Mouse (Mus musculus) heart, embryonic 13.5 days (tissue): ENCODE measurements at regions not wholly inside any gene's neighbourhood (a gene's known extent, or its start where the extent isn't known, plus 50 kb on each side); places are given as distances from the start of the nearest gene placed in this dataset.

Experiments used
- ATAC-seq: fragments of 200-750 bp; cut with Nextera tagmentation; 2 replicates; pipeline ENCODE4 v1.8.0; 2017; ENCODE audit warnings: moderate TSS enrichment; ENCODE audit not compliant: insufficient number of reproducible peaks, low FRiP score, low TSS enrichment; ENCODE audit errors: extremely low read depth
- H3K27ac ChIP-seq: fragments of 300-500 bp; sonication (generic); replicated peaks from 2 replicates; pipeline ENCODE4 v1.5.1; 2015; ENCODE audit warnings: moderate library complexity, mild to moderate bottlenecking, inconsistent platforms
- H3K27me3 ChIP-seq: fragments of 300-500 bp; sonication (generic); replicated peaks from 2 replicates; pipeline ENCODE4 v1.6.1; 2015; ENCODE audit warnings: mild to moderate bottlenecking, inconsistent platforms
- H3K36me3 ChIP-seq: fragments of 300-500 bp; sonication (generic); 2 replicates; pipeline ENCODE4 v1.6.1; 2015; ENCODE audit warnings: mild to moderate bottlenecking, inconsistent platforms
- H3K4me1 ChIP-seq: fragments of 300-500 bp; sonication (generic); 2 replicates; pipeline ENCODE4 v1.6.1; 2015; ENCODE audit warnings: inconsistent platforms
- H3K4me2 ChIP-seq: fragments of 300-500 bp; sonication (generic); 2 replicates; pipeline ENCODE4 v1.6.1; 2015; ENCODE audit warnings: inconsistent platforms, mild to moderate bottlenecking, moderate library complexity
- H3K4me3 ChIP-seq: fragments of 300-500 bp; sonication (generic); 2 replicates; pipeline ENCODE4 v1.5.1; 2015; ENCODE audit warnings: moderate library complexity, mild to moderate bottlenecking, inconsistent platforms
- H3K9ac ChIP-seq: fragments of 300-500 bp; sonication (generic); 2 replicates; pipeline ENCODE4 v1.6.1; 2015; ENCODE audit warnings: inconsistent platforms, mild to moderate bottlenecking, moderate library complexity
- H3K9me3 ChIP-seq: fragments of 300-500 bp; sonication (generic); 2 replicates; pipeline ENCODE4 v1.6.1; 2016; ENCODE audit warnings: inconsistent platforms
- WGBS: fragments of 180-500 bp; shearing (Covaris S2); methylation state at CpG from one replicate; pipeline ENCODE4 v1.1.7; 2015; ENCODE audit warnings: mixed read lengths; 5-methylcytosine and 5-hydroxymethylcytosine counted together

GRCm38 (mm10) chr1:166847233-166847632, 154.0 kb upstream of the Fam78b start:
- peaks cover 12% of the 10 kb centered on the region for H3K4me1 ChIP-seq

GRCm38 (mm10) chr1:166848015-166848535, 153.1 kb upstream of the Fam78b start:
- no peak; the same call in 1 of the 2 replicates for ATAC-seq

More at GRCm38 (mm10) chr1:166847233-166847632, 154.0 kb upstream of the Fam78b start:
- no peak for ATAC-seq
- no peaks in the 10 kb centered on the region for H3K36me3 ChIP-seq
- H3K4me3 ChIP-seq = no peak overlapping the region
- 78% methylated on average over 6 of the region's 6 CpGs for WGBS
- no peaks in the 10 kb centered on the region for H3K27me3 ChIP-seq
- no peak overlapping the region for H3K27ac ChIP-seq
- no peak overlapping the region for H3K9ac ChIP-seq
- H3K4me2 ChIP-seq = no peak overlapping the region
- H3K9me3 ChIP-seq = no peaks in the 10 kb centered on the region

DNA sequence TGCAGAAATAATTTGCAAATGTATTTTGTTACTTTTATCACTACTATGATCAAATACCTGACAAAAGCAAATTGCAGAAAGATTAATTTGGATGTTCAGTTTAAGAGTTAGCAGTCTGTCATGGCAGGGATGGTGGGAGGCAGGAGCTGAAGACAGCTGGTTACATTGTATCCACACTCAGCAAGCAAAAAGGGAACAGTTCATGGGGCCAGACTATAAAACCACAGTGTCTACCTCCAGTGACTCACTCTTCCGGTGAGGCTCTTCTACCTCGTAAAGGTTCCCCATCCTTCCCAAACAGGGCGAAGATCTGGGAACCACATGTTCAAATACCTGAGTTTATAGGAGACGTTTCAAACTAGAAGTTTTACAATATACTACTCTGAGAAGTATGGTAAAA, 145.2 kb upstream of the Fam78b start:
- no peak overlapping the region for H3K4me2 ChIP-seq
- ATAC-seq = no peak

More at GRCm38 (mm10) chr1:166848015-166848535, 153.1 kb upstream of the Fam78b start:
- Histone ChIP-seq H3K9ac (no peak overlapping the region), H3K4me1 (peaks cover 9% of the 10 kb centered on the region), H3K4me3 (no peak overlapping the region), H3K27ac (no peak overlapping the region), H3K27me3 (no peaks in the 10 kb centered on the region), H3K36me3 (no peaks in the 10 kb centered on the region), H3K4me2 (no peak overlapping the region), H3K9me3 (no peaks in the 10 kb centered on the region)
- 39% methylated on average over 4 of the region's 4 CpGs for WGBS

GRCm38 (mm10) chr1:166866256-166866655, 135.0 kb upstream of the Fam78b start:
- 61% methylated on average over 7 of the region's 7 CpGs for WGBS
- H3K9ac ChIP-seq = no peak overlapping the region
- H3K4me2 ChIP-seq = no peak overlapping the region
- H3K36me3 ChIP-seq = no peaks in the 10 kb centered on the region
- no peak overlapping the region for H3K27ac ChIP-seq
- no peaks in the 10 kb centered on the region for H3K9me3 ChIP-seq
- H3K4me1 ChIP-seq = no peaks in the 10 kb centered on the region
- ATAC-seq = no peak
- no peak overlapping the region for H3K4me3 ChIP-seq
- H3K27me3 ChIP-seq = no peaks in the 10 kb centered on the region

More for the DNA sequence above, 145.2 kb upstream of the Fam78b start:
- no peaks in the 10 kb centered on the region for H3K36me3 ChIP-seq
- H3K27ac ChIP-seq = no peak overlapping the region
- no peak overlapping the region for H3K9ac ChIP-seq
- no peak overlapping the region for H3K4me3 ChIP-seq
- H3K27me3 ChIP-seq = no peaks in the 10 kb centered on the region
- WGBS = 82% methylated on average over 4 of the region's 4 CpGs
- no peaks in the 10 kb centered on the region for H3K4me1 ChIP-seq
- no peaks in the 10 kb centered on the region for H3K9me3 ChIP-seq

DNA sequence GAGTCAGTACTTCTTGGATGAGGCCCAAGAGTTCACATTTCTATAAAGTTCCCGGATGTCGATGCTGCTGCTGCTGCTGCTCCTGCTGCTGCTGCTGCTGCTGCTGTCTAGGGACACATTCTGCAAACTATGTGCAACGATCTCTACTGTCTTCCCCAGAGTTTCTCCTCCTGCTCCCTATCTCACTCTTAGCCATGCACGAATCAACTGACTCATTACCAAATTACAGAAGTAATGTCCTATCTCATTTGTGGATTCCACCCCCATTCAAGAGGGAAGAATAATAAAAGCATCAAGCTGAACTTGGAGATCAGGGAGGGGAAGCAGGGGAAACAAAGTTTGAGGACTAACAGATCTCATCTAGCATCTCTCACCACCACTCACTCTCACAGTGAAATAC, 130.0 kb upstream of the Fam78b start:
- Histone ChIP-seq H3K36me3 (no peaks in the 10 kb centered on the region), H3K4me2 (no peak overlapping the region), H3K4me1 (no peaks in the 10 kb centered on the region), H3K9me3 (no peaks in the 10 kb centered on the region), H3K27ac (no peak overlapping the region), H3K4me3 (no peak overlapping the region), H3K27me3 (no peaks in the 10 kb centered on the region), H3K9ac (no peak overlapping the region)
- ATAC-seq = no peak
- WGBS = 70% methylated on average over 4 of the region's 4 CpGs

DNA sequence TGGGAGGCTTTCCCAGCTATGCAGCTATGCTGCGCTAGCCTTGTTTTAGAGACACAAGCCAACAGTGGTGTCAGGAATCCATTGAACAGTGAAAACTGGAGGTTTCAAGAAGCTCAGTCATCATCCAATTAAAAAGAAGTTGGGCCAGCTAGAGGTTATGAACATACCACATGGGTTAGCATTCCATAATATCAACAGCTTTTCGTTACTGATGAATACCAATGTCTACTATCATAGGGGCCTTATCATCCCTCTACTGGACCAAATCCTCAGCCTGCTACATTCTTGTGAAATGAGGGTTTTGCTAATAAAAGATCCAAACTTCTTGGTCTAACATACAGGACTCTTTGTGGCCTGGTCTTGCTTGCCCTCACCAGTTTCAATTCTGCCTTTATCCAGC, 124.8 kb upstream of the Fam78b start:
- WGBS = 64% methylated on average over 2 of the region's 2 CpGs
- H3K27me3 ChIP-seq = no peaks in the 10 kb centered on the region
- H3K9ac ChIP-seq = no peak overlapping the region
- no peaks in the 10 kb centered on the region for H3K9me3 ChIP-seq
- no peaks in the 10 kb centered on the region for H3K36me3 ChIP-seq
- no peak overlapping the region for H3K4me3 ChIP-seq
- no peak overlapping the region for H3K4me2 ChIP-seq
- H3K27ac ChIP-seq = no peak overlapping the region
- no peaks in the 10 kb centered on the region for H3K4me1 ChIP-seq
- no peak for ATAC-seq

DNA sequence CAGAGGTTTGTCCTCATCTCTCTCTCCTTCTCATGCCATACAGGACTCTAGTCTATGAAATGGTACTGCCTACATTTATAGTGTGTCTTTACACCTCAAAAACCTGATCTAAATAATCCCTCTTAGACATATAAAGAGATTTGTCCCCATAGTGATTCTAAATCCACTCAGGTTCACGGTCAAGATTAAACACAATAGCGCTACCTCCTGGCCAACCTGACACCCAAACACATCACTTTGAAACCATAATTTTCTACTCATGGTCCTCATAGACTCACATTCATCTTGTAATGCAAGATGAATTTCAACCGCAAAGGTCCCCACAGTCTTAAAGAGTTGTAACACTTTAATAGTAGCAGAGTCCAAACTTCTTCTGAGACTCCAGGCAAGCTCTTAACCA, 118.0 kb upstream of the Fam78b start:
- H3K4me2 ChIP-seq = no peak overlapping the region
- no peaks in the 10 kb centered on the region for H3K36me3 ChIP-seq
- H3K9me3 ChIP-seq = no peaks in the 10 kb centered on the region
- 72% methylated on average over 3 of the region's 3 CpGs for WGBS
- no peak overlapping the region for H3K27ac ChIP-seq
- H3K9ac ChIP-seq = no peak overlapping the region
- no peaks in the 10 kb centered on the region for H3K27me3 ChIP-seq
- H3K4me1 ChIP-seq = no peaks in the 10 kb centered on the region
- H3K4me3 ChIP-seq = no peak overlapping the region
- no peak for ATAC-seq

- ATAC-seq = no peak
Observed at GRCm38 (mm10) chr1:166895945-166896344, 105.3 kb upstream of the Fam78b start.

DNA sequence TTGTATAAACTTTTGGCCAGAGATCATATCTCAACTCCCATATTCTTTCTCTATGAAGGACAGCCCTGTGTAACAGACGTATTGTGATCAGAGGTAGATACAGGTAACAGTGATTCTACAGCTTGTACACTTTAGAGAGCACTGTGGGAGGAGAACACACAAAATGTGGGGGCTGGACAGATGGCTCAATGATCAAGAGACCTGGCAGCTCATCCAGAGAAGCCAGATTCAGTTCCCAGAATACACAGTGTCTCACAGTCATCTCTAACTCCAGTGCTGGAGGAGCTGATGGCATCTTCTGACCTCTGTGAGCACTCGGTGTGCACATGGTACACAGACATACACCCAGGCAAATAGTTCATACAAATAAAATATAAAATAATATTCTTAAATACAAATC, 102.5 kb upstream of the Fam78b start:
- WGBS = 78% methylated on average over 2 of the region's 2 CpGs
- Histone ChIP-seq H3K4me3 (no peak overlapping the region), H3K4me2 (no peak overlapping the region), H3K9ac (no peak overlapping the region), H3K27me3 (peaks cover 10% of the 10 kb centered on the region; the same call in 1 of the 2 replicates), H3K27ac (no peak overlapping the region), H3K36me3 (no peaks in the 10 kb centered on the region), H3K9me3 (no peaks in the 10 kb centered on the region), H3K4me1 (peaks cover 11% of the 10 kb centered on the region)
- no peak for ATAC-seq

More at GRCm38 (mm10) chr1:166895945-166896344, 105.3 kb upstream of the Fam78b start:
- no peak overlapping the region for H3K4me2 ChIP-seq
- no peak overlapping the region for H3K4me3 ChIP-seq
- peaks cover 10% of the 10 kb centered on the region; the same call in 1 of the 2 replicates for H3K27me3 ChIP-seq
- no peaks in the 10 kb centered on the region for H3K9me3 ChIP-seq
- 50% methylated on average over 5 of the region's 5 CpGs for WGBS
- H3K36me3 ChIP-seq = no peaks in the 10 kb centered on the region
- H3K9ac ChIP-seq = no peak overlapping the region
- peaks cover 11% of the 10 kb centered on the region for H3K4me1 ChIP-seq
- H3K27ac ChIP-seq = no peak overlapping the region

DNA sequence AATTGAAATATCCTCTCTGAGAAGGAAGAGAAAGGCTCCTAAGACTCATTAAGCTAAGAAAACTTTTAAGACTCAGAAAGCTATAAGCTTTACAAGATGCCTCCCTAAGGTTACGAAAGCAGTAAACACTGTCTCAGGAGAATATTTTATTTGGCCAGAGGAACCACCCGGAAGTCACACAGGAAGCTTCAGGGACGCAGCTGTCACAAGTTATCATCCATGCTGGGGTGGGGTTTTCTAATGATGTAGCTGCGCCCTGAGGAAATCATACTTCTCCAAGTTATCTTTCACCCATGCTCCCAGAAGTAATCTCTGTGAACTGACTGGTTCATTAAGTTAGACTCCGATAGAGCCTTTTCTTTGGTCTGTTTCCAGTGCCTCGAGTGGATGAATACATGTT, 102.0 kb upstream of the Fam78b start:
- H3K9me3 ChIP-seq = no peaks in the 10 kb centered on the region
- no peak for ATAC-seq
- H3K27me3 ChIP-seq = peaks cover 6% of the 10 kb centered on the region; the same call in 1 of the 2 replicates
- H3K36me3 ChIP-seq = no peaks in the 10 kb centered on the region
- 56% methylated on average over 6 of the region's 6 CpGs for WGBS
- H3K9ac ChIP-seq = no peak overlapping the region
- no peak overlapping the region for H3K27ac ChIP-seq
- no peak overlapping the region for H3K4me2 ChIP-seq
- H3K4me1 ChIP-seq = peaks cover 11% of the 10 kb centered on the region
- no peak overlapping the region for H3K4me3 ChIP-seq

DNA sequence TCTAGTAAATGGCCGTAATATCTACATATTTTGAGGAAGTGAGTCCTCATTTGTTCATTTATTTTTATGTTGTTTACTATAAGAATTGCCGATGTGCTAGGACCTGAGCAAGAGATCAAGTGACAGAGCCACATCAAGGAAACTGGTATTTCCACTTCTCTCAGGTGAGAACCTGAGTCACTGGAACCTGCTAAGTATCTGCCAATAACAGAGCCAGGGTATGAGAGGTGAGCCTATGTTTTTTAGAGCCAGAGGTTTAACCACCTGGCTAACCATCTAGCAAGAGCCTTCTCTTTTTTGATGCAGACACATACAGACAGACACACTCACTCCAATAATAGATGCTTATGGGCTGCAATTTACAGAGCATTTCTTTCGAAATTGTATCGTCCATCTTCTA, 101.2 kb upstream of the Fam78b start:
- WGBS = 80% methylated on average over 4 of the region's 4 CpGs
- H3K27me3 ChIP-seq = peaks cover 3% of the 10 kb centered on the region; the same call in 1 of the 2 replicates
- no peak overlapping the region for H3K4me2 ChIP-seq
- no peak overlapping the region for H3K9ac ChIP-seq
- no peak overlapping the region for H3K27ac ChIP-seq
- ATAC-seq = no peak
- H3K36me3 ChIP-seq = no peaks in the 10 kb centered on the region
- H3K4me1 ChIP-seq = peaks cover 11% of the 10 kb centered on the region
- H3K9me3 ChIP-seq = no peaks in the 10 kb centered on the region
- H3K4me3 ChIP-seq = no peak overlapping the region

- Histone ChIP-seq H3K4me3 (no peak overlapping the region), H3K36me3 (no peaks in the 10 kb centered on the region), H3K27me3 (no peaks in the 10 kb centered on the region), H3K27ac (no peak overlapping the region), H3K9ac (no peak overlapping the region), H3K4me1 (peaks cover 11% of the 10 kb centered on the region), H3K9me3 (no peaks in the 10 kb centered on the region), H3K4me2 (no peak overlapping the region)
- 57% methylated on average over 8 of the region's 8 CpGs for WGBS
- no peak for ATAC-seq
Observed at GRCm38 (mm10) chr1:166900441-166901161, 100.6 kb upstream of the Fam78b start.
